Mouse (Mus musculus) frontal cortex, adult 2 months (tissue): ENCODE results near the gene Xylt2. TPM values are rescaled to one million over a fixed set of nuclear protein-coding genes. Genes with fewer than 3 reads are reported as not detected.

Experiments
- DNase-seq, 2 experiments: peaks; one replicate each; pipeline ENCODE4 v3.0.0; 2022; ENCODE audit warnings: low spot score in 1 of 2; ENCODE audit errors: extremely low spot score in 1 of 2
- polyA plus RNA-seq: library from polyadenylated mRNA; depleted of rRNA; stranded (reverse); fragments of >200 nt; gene quantifications from 2 replicates; pipeline ENCODE4 v1.2.3, GENCODE M21; 2012; rRNA removed

The Xylt2 gene
- polyA plus RNA-seq, 1 experiment, result 26.6 TPM

- DNase-seq, result no peak
Measured at GRCm38 (mm10) chr11:94617646-94618045, 59.7 kb downstream of the Xylt2 start.

- no peak for DNase-seq
Measured at GRCm38 (mm10) chr11:94615494-94615893, 61.8 kb downstream of the Xylt2 start.

GRCm38 (mm10) chr11:94614603-94615002, 62.7 kb downstream of the Xylt2 start:
- no peak for DNase-seq

Other genes with a start within 250 kb of the Xylt2 start
- 188 and 191 TPM in 2 replicates for gene Cacna1g, start 203.3 kb downstream of the Xylt2 start, polyA plus RNA-seq
- 0.24 and 0.34 TPM in 2 replicates for gene Spata20, start 191.3 kb downstream of the Xylt2 start, polyA plus RNA-seq
- gene Epn3, start 177.5 kb downstream of the Xylt2 start, polyA plus RNA-seq, result 0.60 and 1.2 TPM in 2 replicates
- gene Mycbpap, start 155.8 kb downstream of the Xylt2 start, polyA plus RNA-seq, result 1.9 and 2.0 TPM in 2 replicates
- 11.8 and 12.5 TPM in 2 replicates for gene Rsad1, start 128.3 kb downstream of the Xylt2 start, polyA plus RNA-seq
- gene Chad, start 112.5 kb downstream of the Xylt2 start, polyA plus RNA-seq, result 0.11 and 0.22 TPM in 2 replicates
- gene Acsf2, start 75.6 kb downstream of the Xylt2 start, polyA plus RNA-seq, result 16.1 and 17.0 TPM in 2 replicates
- gene Lrrc59, start 47.7 kb downstream of the Xylt2 start, polyA plus RNA-seq, result 67.1 and 76.3 TPM in 2 replicates
- gene Mrpl27, start 23.7 kb downstream of the Xylt2 start, polyA plus RNA-seq, result 112 and 136 TPM in 2 replicates
- gene Eme1, start 23.6 kb downstream of the Xylt2 start, polyA plus RNA-seq, result 0.30 and 0.42 TPM in 2 replicates
- gene Gm11541, start 27.0 kb upstream of the Xylt2 start, polyA plus RNA-seq, result not detected in 2 replicates
- 0.13 and 0.26 TPM in 2 replicates for gene Cdc34b, start 64.3 kb upstream of the Xylt2 start, polyA plus RNA-seq
- 0.04 TPM in 1 of 2 replicates, not detected in the other for gene Tmem92, start 105.2 kb upstream of the Xylt2 start, polyA plus RNA-seq